Mouse (Mus musculus) megakaryocyte-erythroid progenitor cell, adult 5 weeks (primary cell): Measurements from ENCODE around the gene Fam241a. TPM values are rescaled to one million over a fixed set of nuclear protein-coding genes. Genes with fewer than 3 reads are reported as not detected.

Source experiments
- polyA plus RNA-seq: library from polyadenylated mRNA; stranded (reverse); fragments of >175 nt; gene quantifications from 2 replicates; pipeline ENCODE4 v1.2.3, GENCODE M21; 2012

Gene Fam241a
- 23.1 and 25.6 TPM in 2 replicates for polyA plus RNA-seq

GRCm38 (mm10) chr3:127895792-127896541 lies at the start of gene Fam241a:
Gene Fam241a, minus strand, starts transcription at chr3:127896324.

DNA sequence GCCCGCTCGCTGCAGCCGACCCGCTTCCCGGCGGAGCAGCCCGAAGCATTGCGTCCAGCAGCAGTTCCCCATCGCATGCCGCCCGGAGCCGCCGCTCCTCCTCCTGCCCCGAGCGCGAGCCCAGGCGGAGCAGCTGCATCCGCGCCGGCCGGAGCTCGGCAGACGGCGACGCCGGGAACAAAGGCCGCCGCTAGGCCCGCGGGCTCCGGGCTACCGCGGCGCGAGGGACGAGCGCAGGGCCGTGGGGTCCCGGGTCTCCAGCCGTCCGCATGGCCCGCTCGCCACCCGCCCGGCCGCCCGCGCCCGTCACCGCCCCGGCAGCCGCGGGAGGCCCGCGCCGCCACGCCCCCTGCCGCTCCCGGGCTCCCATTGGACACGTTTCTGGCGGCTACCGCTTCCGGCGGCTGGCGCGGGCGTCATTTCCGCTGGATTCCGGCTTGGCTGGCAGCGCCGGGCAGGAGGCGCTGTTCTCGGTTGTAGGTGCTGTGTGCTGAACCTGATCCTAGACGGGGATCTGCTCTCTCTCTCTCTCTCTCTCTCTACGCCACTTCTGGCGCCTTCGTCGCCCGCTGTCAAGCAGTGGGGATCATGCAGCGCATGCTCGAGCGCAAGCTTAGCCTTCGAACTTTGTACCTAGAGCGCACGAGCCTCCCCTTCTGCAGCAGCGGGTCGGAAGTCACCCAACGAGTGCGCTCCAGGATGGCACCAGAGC lies 58.8 kb downstream of the Fam241a start, which contains the start of gene Ap1ar:
Gene Ap1ar (minus strand): TSS at position 370 of the 712 bp plus-strand sequence.

Other genes starting within 250 kb of the Fam241a start
- gene Alpk1, start 115.8 kb downstream of the Fam241a start, polyA plus RNA-seq, result 0.41 and 0.51 TPM in 2 replicates
- gene Tifa, start 106.5 kb downstream of the Fam241a start, polyA plus RNA-seq, result 110 and 165 TPM in 2 replicates
- gene Ap1ar, start 58.8 kb downstream of the Fam241a start, polyA plus RNA-seq, result 77.4 and 85.1 TPM in 2 replicates